Mouse (Mus musculus) limb, embryonic 12.5 days (tissue): ENCODE data around the gene Dhrs2. TPM values are rescaled to one million over a fixed set of nuclear protein-coding genes. Genes with fewer than 3 reads are reported as not detected.

ENCODE experiments used
- ATAC-seq: fragments of 200-750 bp; cut with Nextera tagmentation; 2 replicates; pipeline ENCODE4 v1.8.0; 2017; ENCODE audit warnings: low read depth, moderate TSS enrichment; ENCODE audit not compliant: insufficient number of reproducible peaks, insufficient read depth, low FRiP score, low TSS enrichment
- H3K27ac ChIP-seq: fragments of 300-500 bp; sonication (generic); 2 replicates; pipeline ENCODE4 v1.5.1; 2016; ENCODE audit warnings: mild to moderate bottlenecking, moderate library complexity
- H3K27me3 ChIP-seq: fragments of 300-500 bp; sonication (generic); 2 replicates; pipeline ENCODE4 v1.6.1; 2016; ENCODE audit warnings: mild to moderate bottlenecking, moderate library complexity
- H3K36me3 ChIP-seq: fragments of 300-500 bp; sonication (generic); 2 replicates; pipeline ENCODE4 v1.6.1; 2016; ENCODE audit warnings: mild to moderate bottlenecking, moderate library complexity
- H3K4me1 ChIP-seq: fragments of 300-500 bp; sonication (generic); replicated peaks from 2 replicates; pipeline ENCODE4 v1.6.1; 2016
- H3K4me2 ChIP-seq: fragments of 300-500 bp; sonication (generic); 2 replicates; pipeline ENCODE4 v1.6.1; 2016; ENCODE audit warnings: mild to moderate bottlenecking, moderate library complexity
- H3K4me3 ChIP-seq: fragments of 300-500 bp; sonication (generic); replicated peaks from 2 replicates; pipeline ENCODE4 v1.5.1; 2016; ENCODE audit warnings: mild to moderate bottlenecking
- H3K9ac ChIP-seq: fragments of 300-500 bp; sonication (generic); replicated peaks from 2 replicates; pipeline ENCODE4 v1.6.1; 2016; ENCODE audit warnings: mild to moderate bottlenecking, moderate library complexity
- H3K9me3 ChIP-seq: fragments of 300-500 bp; sonication (generic); 2 replicates; pipeline ENCODE4 v1.6.1; 2016; ENCODE audit warnings: mild to moderate bottlenecking, moderate library complexity
- WGBS: fragments of 180-500 bp; shearing (Covaris S2); methylation state at CpG from one replicate; pipeline ENCODE4 v1.1.7; 2016; 5-methylcytosine and 5-hydroxymethylcytosine counted together
- polyA plus RNA-seq: library from polyadenylated mRNA; unstranded; fragments of >200 nt; fragmentation: Nextera tagmentation; extraction: Ambion mirVana; gene quantifications from 2 replicates; pipeline ENCODE4 v1.2.1, GENCODE M21; 2016

The Dhrs2 gene
- polyA plus RNA-seq, 1 experiment from 2014 or later = 0.33 TPM

- H3K36me3 ChIP-seq = no peaks in the 10 kb centered on the region
- no peak overlapping the region for H3K27ac ChIP-seq
- peaks cover 9% of the 10 kb centered on the region; the same call in 1 of the 2 replicates for H3K4me1 ChIP-seq
- H3K4me2 ChIP-seq = no peak overlapping the region
- H3K9me3 ChIP-seq = 0 out of 2 replicates have a peak, but pooled peaks cover 4% of the 10 kb centered on the region
- ATAC-seq = no peak
- H3K4me3 ChIP-seq = no peak overlapping the region
- H3K27me3 ChIP-seq = peaks cover 3% of the 10 kb centered on the region
- no peak overlapping the region for H3K9ac ChIP-seq
- WGBS = 60% methylated on average over 2 of the region's 2 CpGs
Measured at GRCm38 (mm10) chr14:55197121-55197520, 24.7 kb upstream of the Dhrs2 start.

- Histone ChIP-seq H3K27ac (no peak overlapping the region), H3K9me3 (0 out of 2 replicates have a peak, but pooled peaks cover 7% of the 10 kb centered on the region), H3K4me2 (no peak overlapping the region), H3K27me3 (peaks cover 3% of the 10 kb centered on the region), H3K4me1 (peaks cover 9% of the 10 kb centered on the region; the same call in 1 of the 2 replicates), H3K9ac (no peak overlapping the region), H3K36me3 (no peaks in the 10 kb centered on the region), H3K4me3 (no peak overlapping the region)
- ATAC-seq = no peak
- 85% methylated on average over 2 of the region's 2 CpGs for WGBS
Measured at GRCm38 (mm10) chr14:55198187-55198586, 23.6 kb upstream of the Dhrs2 start.

GRCm38 (mm10) chr14:55204544-55204943 is 17.3 kb upstream of the Dhrs2 start:
- WGBS = 72% methylated on average over 3 of the region's 3 CpGs
- Histone ChIP-seq H3K4me1 (no peaks in the 10 kb centered on the region), H3K36me3 (no peaks in the 10 kb centered on the region), H3K27me3 (no peaks in the 10 kb centered on the region), H3K9me3 (0 out of 2 replicates have a peak, but pooled peaks cover 7% of the 10 kb centered on the region), H3K4me3 (no peak overlapping the region), H3K4me2 (no peak overlapping the region), H3K9ac (no peak overlapping the region), H3K27ac (no peak overlapping the region)
- ATAC-seq = no peak

- H3K36me3 ChIP-seq = no peaks in the 10 kb centered on the region
- H3K4me2 ChIP-seq = no peak overlapping the region
- no peak overlapping the region for H3K9ac ChIP-seq
- no peak for ATAC-seq
- no peaks in the 10 kb centered on the region for H3K27me3 ChIP-seq
- H3K9me3 ChIP-seq = 0 out of 2 replicates have a peak, but pooled peaks cover 7% of the 10 kb centered on the region
- no peaks in the 10 kb centered on the region for H3K4me1 ChIP-seq
- H3K4me3 ChIP-seq = no peak overlapping the region
- no peak overlapping the region for H3K27ac ChIP-seq
- 57% methylated on average over 3 of the region's 3 CpGs for WGBS
Measured at GRCm38 (mm10) chr14:55205045-55205750, 16.6 kb upstream of the Dhrs2 start.

- H3K9me3 ChIP-seq = no peaks in the 10 kb centered on the region
- 83% methylated on average over 2 of the region's 2 CpGs for WGBS
- no peak for ATAC-seq
- no peaks in the 10 kb centered on the region for H3K36me3 ChIP-seq
- H3K27ac ChIP-seq = no peak overlapping the region
- H3K4me2 ChIP-seq = no peak overlapping the region
- H3K27me3 ChIP-seq = no peaks in the 10 kb centered on the region
- no peak overlapping the region for H3K4me3 ChIP-seq
- no peak overlapping the region for H3K9ac ChIP-seq
- H3K4me1 ChIP-seq = no peaks in the 10 kb centered on the region
Measured at GRCm38 (mm10) chr14:55208306-55208705, 13.5 kb upstream of the Dhrs2 start.

GRCm38 (mm10) chr14:55213621-55214020 is 8.2 kb upstream of the Dhrs2 start:
- H3K4me3 ChIP-seq = no peak overlapping the region
- H3K27me3 ChIP-seq = no peaks in the 10 kb centered on the region
- no peaks in the 10 kb centered on the region for H3K9me3 ChIP-seq
- 88% methylated on average over 3 of the region's 3 CpGs for WGBS
- no peak overlapping the region for H3K27ac ChIP-seq
- no peak overlapping the region for H3K4me2 ChIP-seq
- H3K4me1 ChIP-seq = no peaks in the 10 kb centered on the region
- no peak overlapping the region for H3K9ac ChIP-seq
- no peak for ATAC-seq
- H3K36me3 ChIP-seq = no peaks in the 10 kb centered on the region

- H3K27me3 ChIP-seq = no peaks in the 10 kb centered on the region
- no peak overlapping the region for H3K27ac ChIP-seq
- H3K4me3 ChIP-seq = no peak overlapping the region
- no peaks in the 10 kb centered on the region for H3K36me3 ChIP-seq
- no peaks in the 10 kb centered on the region for H3K4me1 ChIP-seq
- H3K9me3 ChIP-seq = no peaks in the 10 kb centered on the region
- no peak overlapping the region for H3K9ac ChIP-seq
- 61% methylated on average over 4 of the region's 4 CpGs for WGBS
- no peak for ATAC-seq
- no peak overlapping the region for H3K4me2 ChIP-seq
Measured at GRCm38 (mm10) chr14:55214507-55214906, 7.3 kb upstream of the Dhrs2 start.

GRCm38 (mm10) chr14:55223172-55223571 is 1.4 kb downstream of the Dhrs2 start:
- H3K4me3 ChIP-seq = no peak overlapping the region
- H3K36me3 ChIP-seq = no peaks in the 10 kb centered on the region
- no peaks in the 10 kb centered on the region for H3K9me3 ChIP-seq
- ATAC-seq = no peak
- H3K4me1 ChIP-seq = 0 out of 2 replicates have a peak, but pooled peaks cover 6% of the 10 kb centered on the region
- 0 out of 2 replicates have a peak overlapping the region, but pooled peaks have one; percentile 25 for H3K27ac ChIP-seq
- H3K4me2 ChIP-seq = no peak overlapping the region
- no peak overlapping the region for H3K9ac ChIP-seq
- H3K27me3 ChIP-seq = no peaks in the 10 kb centered on the region
- 27% methylated on average over 1 of the region's 1 CpGs for WGBS

GRCm38 (mm10) chr14:55234639-55235038 is 12.8 kb downstream of the Dhrs2 start:
- Histone ChIP-seq H3K4me2 (no peak overlapping the region), H3K4me3 (no peak overlapping the region), H3K36me3 (no peaks in the 10 kb centered on the region), H3K27me3 (no peaks in the 10 kb centered on the region), H3K9ac (no peak overlapping the region), H3K27ac (no peak overlapping the region), H3K9me3 (no peaks in the 10 kb centered on the region), H3K4me1 (no peaks in the 10 kb centered on the region)
- no peak for ATAC-seq
- 92% methylated on average over 11 of the region's 11 CpGs for WGBS

GRCm38 (mm10) chr14:55236685-55237084 is 14.9 kb downstream of the Dhrs2 start:
- Histone ChIP-seq H3K4me2 (no peak overlapping the region), H3K4me3 (no peak overlapping the region), H3K9me3 (no peaks in the 10 kb centered on the region), H3K27me3 (no peaks in the 10 kb centered on the region), H3K9ac (no peak overlapping the region), H3K4me1 (no peaks in the 10 kb centered on the region), H3K36me3 (no peaks in the 10 kb centered on the region), H3K27ac (no peak overlapping the region)
- 75% methylated on average over 2 of the region's 2 CpGs for WGBS
- no peak for ATAC-seq

GRCm38 (mm10) chr14:55242664-55243063 is 20.9 kb downstream of the Dhrs2 start:
- no peaks in the 10 kb centered on the region for H3K27me3 ChIP-seq
- no peak overlapping the region for H3K9ac ChIP-seq
- no peaks in the 10 kb centered on the region for H3K9me3 ChIP-seq
- ATAC-seq = no peak
- 76% methylated on average over 1 of the region's 1 CpGs for WGBS
- H3K36me3 ChIP-seq = no peaks in the 10 kb centered on the region
- H3K4me2 ChIP-seq = no peak overlapping the region
- H3K4me3 ChIP-seq = no peak overlapping the region
- no peak overlapping the region for H3K27ac ChIP-seq
- no peaks in the 10 kb centered on the region for H3K4me1 ChIP-seq

- H3K36me3 ChIP-seq = no peaks in the 10 kb centered on the region
- no peak overlapping the region for H3K4me3 ChIP-seq
- no peak overlapping the region for H3K27ac ChIP-seq
- H3K9ac ChIP-seq = no peak overlapping the region
- no peaks in the 10 kb centered on the region for H3K27me3 ChIP-seq
- no peaks in the 10 kb centered on the region for H3K9me3 ChIP-seq
- H3K4me1 ChIP-seq = no peaks in the 10 kb centered on the region
- H3K4me2 ChIP-seq = no peak overlapping the region
- no peak for ATAC-seq
- 50% methylated on average over 6 of the region's 6 CpGs for WGBS
Measured at GRCm38 (mm10) chr14:55247181-55247580, 25.4 kb downstream of the Dhrs2 start.
